Mouse (Mus musculus): ENCODE measurements around the gene Kank4. TPM values are rescaled to one million over a fixed set of nuclear protein-coding genes. Genes with fewer than 3 reads are reported as not detected.

Kank4 gene
- polyA plus RNA-seq, 1 experiment = 9.1 TPM

- WGBS = 88% methylated on average over 10 of the region's 10 CpGs
- TF ChIP-seq CTCF (IDR thresholded peaks at IDR 0.05; ENCODE audit: borderline replicate concordance, insufficient read depth, low read depth, low read length) = no peak
- no peak for TF ChIP-seq POLR2A (IDR thresholded peaks at IDR 0.05; ENCODE audit: borderline replicate concordance, insufficient read depth, low read length)
- H3K4me1 ChIP-seq (ENCODE audit: control insufficient read depth, insufficient read depth, low read length) = peaks cover 3% of the 10 kb centered on the region; the same call in 1 of the 2 replicates
- H3K27me3 ChIP-seq (ENCODE audit: control insufficient read depth, insufficient read depth, low read length) = no peaks in the 10 kb centered on the region
- no peak overlapping the region for H3K27ac ChIP-seq (ENCODE audit: insufficient read depth, low read length)
- no peak overlapping the region for H3K4me3 ChIP-seq (replicated peaks; ENCODE audit: insufficient read depth, low read depth, low read length)
- DNase-seq = no peak
Observed at GRCm38 (mm10) chr4:98718547-98718917, 98.8 kb downstream of the Kank4 start.

GRCm38 (mm10) chr4:98717735-98718546 lies 99.4 kb downstream of the Kank4 start:
- no peak overlapping the region for H3K27ac ChIP-seq (ENCODE audit: insufficient read depth, low read length)
- TF ChIP-seq POLR2A (IDR thresholded peaks at IDR 0.05; ENCODE audit: borderline replicate concordance, insufficient read depth, low read length) (no peak), CTCF (IDR thresholded peaks at IDR 0.05; ENCODE audit: borderline replicate concordance, insufficient read depth, low read depth, low read length) (no peak)
- no peaks in the 10 kb centered on the region for H3K27me3 ChIP-seq (ENCODE audit: control insufficient read depth, insufficient read depth, low read length)
- no peak for DNase-seq
- H3K4me1 ChIP-seq (ENCODE audit: control insufficient read depth, insufficient read depth, low read length) = peaks cover 3% of the 10 kb centered on the region; the same call in 1 of the 2 replicates
- 84% methylated on average over 17 of the region's 17 CpGs for WGBS
- H3K4me3 ChIP-seq (replicated peaks; ENCODE audit: insufficient read depth, low read depth, low read length) = no peak overlapping the region

GRCm38 (mm10) chr4:98710891-98711290 lies 106.4 kb downstream of the Kank4 start:
- Histone ChIP-seq H3K27ac (ENCODE audit: insufficient read depth, low read length) (no peak overlapping the region), H3K27me3 (ENCODE audit: control insufficient read depth, insufficient read depth, low read length) (no peaks in the 10 kb centered on the region), H3K4me3 (replicated peaks; ENCODE audit: insufficient read depth, low read depth, low read length) (no peak overlapping the region), H3K4me1 (ENCODE audit: control insufficient read depth, insufficient read depth, low read length) (peaks cover 3% of the 10 kb centered on the region; the same call in 1 of the 2 replicates)
- no peak for DNase-seq
- 95% methylated on average over 8 of the region's 8 CpGs for WGBS
- TF ChIP-seq POLR2A (IDR thresholded peaks at IDR 0.05; ENCODE audit: borderline replicate concordance, insufficient read depth, low read length) (no peak), CTCF (IDR thresholded peaks at IDR 0.05; ENCODE audit: borderline replicate concordance, insufficient read depth, low read depth, low read length) (no peak)

Other genes with a start within 250 kb of the Kank4 start
- gene L1td1, start 90.8 kb downstream of the Kank4 start, polyA plus RNA-seq (2012; rRNA removed) = 0.03 TPM in 1 of 2 replicates, not detected in the other
- not detected in 2 replicates for gene I0C0044D17Rik, start 6.3 kb upstream of the Kank4 start, polyA plus RNA-seq (2012; rRNA removed)
- gene Usp1, start 106.3 kb upstream of the Kank4 start, polyA plus RNA-seq (2012; rRNA removed) = 21.1 and 21.3 TPM in 2 replicates
- 0.30 and 0.39 TPM in 2 replicates for gene Angptl3, start 213.4 kb upstream of the Kank4 start, polyA plus RNA-seq (2012; rRNA removed)

Measured in cerebellum, adult 2 months (tissue).